Mouse (Mus musculus) limb, embryonic 12.5 days (tissue): ENCODE results near the gene Slc12a1. TPM values are rescaled to one million over a fixed set of nuclear protein-coding genes. Genes with fewer than 3 reads are reported as not detected.

Source experiments
- ATAC-seq: fragments of 200-750 bp; cut with Nextera tagmentation; 2 replicates; pipeline ENCODE4 v1.8.0; 2017; ENCODE audit warnings: low read depth, moderate TSS enrichment; ENCODE audit not compliant: insufficient number of reproducible peaks, insufficient read depth, low FRiP score, low TSS enrichment
- H3K27ac ChIP-seq: fragments of 300-500 bp; sonication (generic); 2 replicates; pipeline ENCODE4 v1.5.1; 2016; ENCODE audit warnings: mild to moderate bottlenecking, moderate library complexity
- H3K27me3 ChIP-seq: fragments of 300-500 bp; sonication (generic); 2 replicates; pipeline ENCODE4 v1.6.1; 2016; ENCODE audit warnings: mild to moderate bottlenecking, moderate library complexity
- H3K36me3 ChIP-seq: fragments of 300-500 bp; sonication (generic); 2 replicates; pipeline ENCODE4 v1.6.1; 2016; ENCODE audit warnings: mild to moderate bottlenecking, moderate library complexity
- H3K4me1 ChIP-seq: fragments of 300-500 bp; sonication (generic); replicated peaks from 2 replicates; pipeline ENCODE4 v1.6.1; 2016
- H3K4me2 ChIP-seq: fragments of 300-500 bp; sonication (generic); 2 replicates; pipeline ENCODE4 v1.6.1; 2016; ENCODE audit warnings: mild to moderate bottlenecking, moderate library complexity
- H3K4me3 ChIP-seq: fragments of 300-500 bp; sonication (generic); replicated peaks from 2 replicates; pipeline ENCODE4 v1.5.1; 2016; ENCODE audit warnings: mild to moderate bottlenecking
- H3K9ac ChIP-seq: fragments of 300-500 bp; sonication (generic); replicated peaks from 2 replicates; pipeline ENCODE4 v1.6.1; 2016; ENCODE audit warnings: mild to moderate bottlenecking, moderate library complexity
- H3K9me3 ChIP-seq: fragments of 300-500 bp; sonication (generic); 2 replicates; pipeline ENCODE4 v1.6.1; 2016; ENCODE audit warnings: mild to moderate bottlenecking, moderate library complexity
- WGBS: fragments of 180-500 bp; shearing (Covaris S2); methylation state at CpG from one replicate; pipeline ENCODE4 v1.1.7; 2016; 5-methylcytosine and 5-hydroxymethylcytosine counted together
- polyA plus RNA-seq: library from polyadenylated mRNA; unstranded; fragments of >200 nt; fragmentation: Nextera tagmentation; extraction: Ambion mirVana; gene quantifications from 2 replicates; pipeline ENCODE4 v1.2.1, GENCODE M21; 2016

Slc12a1 gene
- polyA plus RNA-seq, 1 experiment from 2014 or later = not detected

- no peaks in the 10 kb centered on the region for H3K27me3 ChIP-seq
- no peaks in the 10 kb centered on the region for H3K9me3 ChIP-seq
- H3K4me1 ChIP-seq = peaks cover 24% of the 10 kb centered on the region
- peaks cover 9% of the 10 kb centered on the region for H3K36me3 ChIP-seq
- H3K9ac ChIP-seq = no peak overlapping the region
- no peak overlapping the region for H3K4me3 ChIP-seq
- H3K4me2 ChIP-seq = no peak overlapping the region
- no peak overlapping the region for H3K27ac ChIP-seq
- ATAC-seq = no peak
- WGBS = 75% methylated on average over 3 of the region's 3 CpGs
These were observed 93.4 kb downstream of the Slc12a1 start for GRCm38 (mm10) chr2:125245545-125246285.

- 24% methylated on average over 9 of the region's 9 CpGs for WGBS
- H3K4me1 ChIP-seq = peaks cover 24% of the 10 kb centered on the region
These were observed 94.4 kb downstream of the Slc12a1 start for GRCm38 (mm10) chr2:125246669-125247068.

GRCm38 (mm10) chr2:125247108-125247961 lies 95.0 kb downstream of the Slc12a1 start, which contains the start of gene Dut:
Dut (plus strand) TSS chr2:125247190.
- peak; percentile 100 for ATAC-seq
- Histone ChIP-seq H3K27ac (peak within 1 kb of the TSS; percentile 98), H3K9ac (peak within 1 kb of the TSS; percentile 94), H3K9me3 (no peaks in the 10 kb centered on the region), H3K36me3 (peaks cover 23% of the 10 kb centered on the region), H3K27me3 (no peaks in the 10 kb centered on the region), H3K4me1 (peaks cover 24% of the 10 kb centered on the region), H3K4me2 (peak within 1 kb of the TSS; percentile 74), H3K4me3 (peak within 1 kb of the TSS; percentile 72)
- WGBS = under 1% methylated on average over 92 of the region's 96 CpGs

More at GRCm38 (mm10) chr2:125246669-125247068, 94.4 kb downstream of the Slc12a1 start:
- ATAC-seq = no peak
- no peaks in the 10 kb centered on the region for H3K9me3 ChIP-seq
- peaks cover 17% of the 10 kb centered on the region for H3K36me3 ChIP-seq
- peak overlapping the region; percentile 72 for H3K4me3 ChIP-seq
- H3K9ac ChIP-seq = peak overlapping the region; percentile 94
- peak overlapping the region; percentile 74 for H3K4me2 ChIP-seq
- H3K27ac ChIP-seq = peak overlapping the region; percentile 98
- no peaks in the 10 kb centered on the region for H3K27me3 ChIP-seq

- no peaks in the 10 kb centered on the region for H3K9me3 ChIP-seq
- peak overlapping the region; percentile 74 for H3K4me2 ChIP-seq
- peaks cover 28% of the 10 kb centered on the region for H3K36me3 ChIP-seq
- under 1% methylated on average over 9 of the region's 9 CpGs for WGBS
- H3K4me3 ChIP-seq = peak overlapping the region; percentile 72
- peak overlapping the region; percentile 98 for H3K27ac ChIP-seq
- H3K4me1 ChIP-seq = peaks cover 24% of the 10 kb centered on the region
- H3K27me3 ChIP-seq = no peaks in the 10 kb centered on the region
- H3K9ac ChIP-seq = peak overlapping the region; percentile 94
- ATAC-seq = peak; percentile 12; the same call in 1 of the 2 replicates
These were observed 95.6 kb downstream of the Slc12a1 start for GRCm38 (mm10) chr2:125247962-125248235.

- Histone ChIP-seq H3K4me2 (peak overlapping the region; percentile 74), H3K9ac (peak overlapping the region; percentile 94), H3K36me3 (peaks cover 32% of the 10 kb centered on the region), H3K4me1 (peaks cover 24% of the 10 kb centered on the region), H3K27me3 (no peaks in the 10 kb centered on the region), H3K9me3 (no peaks in the 10 kb centered on the region), H3K27ac (peak overlapping the region; percentile 98), H3K4me3 (peak overlapping the region; percentile 72)
- no peak for ATAC-seq
- WGBS = 1% methylated on average over 8 of the region's 8 CpGs
These were observed 96.0 kb downstream of the Slc12a1 start for GRCm38 (mm10) chr2:125248256-125248655.

- Histone ChIP-seq H3K4me1 (peaks cover 24% of the 10 kb centered on the region), H3K9ac (no peak overlapping the region), H3K4me2 (peak overlapping the region; percentile 74), H3K27ac (no peak overlapping the region), H3K36me3 (peaks cover 43% of the 10 kb centered on the region), H3K4me3 (peak overlapping the region; percentile 72), H3K27me3 (no peaks in the 10 kb centered on the region), H3K9me3 (no peaks in the 10 kb centered on the region)
- WGBS = 86% methylated on average over 4 of the region's 4 CpGs
- ATAC-seq = no peak
These were observed 97.0 kb downstream of the Slc12a1 start for GRCm38 (mm10) chr2:125249339-125249738.

GRCm38 (mm10) chr2:125249874-125250273 lies 97.6 kb downstream of the Slc12a1 start:
- Histone ChIP-seq H3K4me1 (peaks cover 24% of the 10 kb centered on the region), H3K4me3 (no peak overlapping the region), H3K4me2 (no peak overlapping the region), H3K27ac (no peak overlapping the region), H3K9me3 (no peaks in the 10 kb centered on the region), H3K9ac (no peak overlapping the region), H3K27me3 (no peaks in the 10 kb centered on the region), H3K36me3 (peaks cover 48% of the 10 kb centered on the region)
- no peak for ATAC-seq
- 86% methylated on average over 4 of the region's 4 CpGs for WGBS

- no peak overlapping the region for H3K4me2 ChIP-seq
- H3K4me1 ChIP-seq = peaks cover 20% of the 10 kb centered on the region
- no peak for ATAC-seq
- peaks cover 66% of the 10 kb centered on the region for H3K36me3 ChIP-seq
- H3K4me3 ChIP-seq = no peak overlapping the region
- no peak overlapping the region for H3K9ac ChIP-seq
- no peaks in the 10 kb centered on the region for H3K27me3 ChIP-seq
- no peak overlapping the region for H3K27ac ChIP-seq
- no peaks in the 10 kb centered on the region for H3K9me3 ChIP-seq
- 86% methylated on average over 4 of the region's 4 CpGs for WGBS
These were observed 99.5 kb downstream of the Slc12a1 start for GRCm38 (mm10) chr2:125251781-125252180.

- Histone ChIP-seq H3K4me2 (no peak overlapping the region), H3K27ac (no peak overlapping the region), H3K4me1 (peaks cover 20% of the 10 kb centered on the region), H3K36me3 (peaks cover 71% of the 10 kb centered on the region), H3K9ac (no peak overlapping the region), H3K9me3 (no peaks in the 10 kb centered on the region), H3K27me3 (no peaks in the 10 kb centered on the region), H3K4me3 (no peak overlapping the region)
- 65% methylated on average over 2 of the region's 2 CpGs for WGBS
- ATAC-seq = no peak
These were observed 100.0 kb downstream of the Slc12a1 start for GRCm38 (mm10) chr2:125252275-125252674.

GRCm38 (mm10) chr2:125253699-125254098 lies 101.4 kb downstream of the Slc12a1 start:
- 93% methylated on average over 6 of the region's 6 CpGs for WGBS
- Histone ChIP-seq H3K9me3 (no peaks in the 10 kb centered on the region), H3K27me3 (no peaks in the 10 kb centered on the region), H3K4me1 (peaks cover 16% of the 10 kb centered on the region), H3K4me3 (no peak overlapping the region), H3K4me2 (no peak overlapping the region), H3K36me3 (peaks cover 82% of the 10 kb centered on the region), H3K27ac (no peak overlapping the region), H3K9ac (no peak overlapping the region)
- no peak for ATAC-seq

GRCm38 (mm10) chr2:125254630-125255029 lies 102.3 kb downstream of the Slc12a1 start:
- Histone ChIP-seq H3K4me2 (no peak overlapping the region), H3K27ac (no peak overlapping the region), H3K4me1 (peaks cover 8% of the 10 kb centered on the region; the same call in 1 of the 2 replicates), H3K27me3 (no peaks in the 10 kb centered on the region), H3K9ac (no peak overlapping the region), H3K4me3 (no peak overlapping the region), H3K36me3 (peaks cover 85% of the 10 kb centered on the region), H3K9me3 (no peaks in the 10 kb centered on the region)
- 90% methylated on average over 3 of the region's 3 CpGs for WGBS
- no peak for ATAC-seq
